Mouse (Mus musculus): Measurements from ENCODE around the gene Scd2. TPM values are rescaled to one million over a fixed set of nuclear protein-coding genes. Genes with fewer than 3 reads are reported as not detected.
A peak's percentile ranks its signal among the peaks of the same experiment; 100 is the strongest.

Gene Scd2
- total and polyA plus RNA-seq, 3 experiments, result 47.4 to 593 (median 392) TPM

DNA sequence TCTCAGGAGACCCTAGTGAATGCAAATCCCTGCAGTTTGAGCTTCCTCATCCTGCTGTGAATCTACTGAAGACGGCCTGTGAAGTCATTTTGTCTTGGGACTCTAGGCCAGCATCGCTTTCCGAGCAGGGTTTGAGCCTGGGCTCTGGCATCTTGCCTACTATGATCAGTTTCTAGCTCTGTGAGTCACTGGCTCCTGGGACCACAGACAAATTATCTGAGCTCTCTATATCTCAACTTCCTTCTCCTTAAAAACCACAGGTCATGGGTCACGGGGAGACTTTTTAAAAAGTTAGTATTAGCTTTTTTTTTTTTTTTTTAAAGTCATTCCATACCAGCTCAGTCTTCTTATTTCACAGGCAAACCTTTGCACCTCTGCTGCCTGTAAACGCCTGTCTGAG, 38.4 kb downstream of the Scd2 start (continued):
- no peak for TF ChIP-seq ZC3H11A (IDR thresholded peaks at IDR 0.05; ENCODE audit: low read depth, low read length)
- TF ChIP-seq SIN3A (IDR thresholded peaks at IDR 0.05; ENCODE audit: low read length), result peak; percentile 87
- no peak for TF ChIP-seq CHD1 (IDR thresholded peaks at IDR 0.05; ENCODE audit: low read depth, low read length)
- peak; percentile 80; the same call in 1 of the 2 replicates for TF ChIP-seq MAFK (IDR thresholded peaks at IDR 0.05; ENCODE audit: borderline replicate concordance, low read depth, low read length)
- TF ChIP-seq ELF1 (IDR thresholded peaks at IDR 0.05; ENCODE audit: low read depth, low read length), result 0 out of 2 replicates have a peak, but pooled peaks have one; percentile 34
- peak; percentile 31; the same call in 1 of the 2 replicates for TF ChIP-seq MXI1 (IDR thresholded peaks at IDR 0.05; ENCODE audit: low read depth, low read length)
- TF ChIP-seq UBTF (IDR thresholded peaks at IDR 0.05; ENCODE audit: borderline replicate concordance, insufficient read depth, low read depth, low read length), result no peak
- no peak for TF ChIP-seq HCFC1 (IDR thresholded peaks at IDR 0.05; ENCODE audit: low read depth, low read length)
- peak; percentile 44; the same call in 1 of the 2 replicates for TF ChIP-seq MYB (IDR thresholded peaks at IDR 0.05; ENCODE audit: low read depth, low read length)
- TF ChIP-seq MEF2A (IDR thresholded peaks at IDR 0.05; ENCODE audit: extremely low read depth, insufficient replicate concordance, low read depth, low read length, poor library complexity, severe bottlenecking), result no peak
- peak; percentile 16; the same call in 1 of the 2 replicates for TF ChIP-seq SMC3 (IDR thresholded peaks at IDR 0.05; ENCODE audit: low read depth, low read length)
- TF ChIP-seq TCF12 (IDR thresholded peaks at IDR 0.05; ENCODE audit: low read depth, low read length), result peak; percentile 78
- TF ChIP-seq RCOR1 (IDR thresholded peaks at IDR 0.05; ENCODE audit: low read depth, low read length), result peak; percentile 98
- peak; percentile 91 for TF ChIP-seq ETS1 (IDR thresholded peaks at IDR 0.05; ENCODE audit: low read depth, low read length)
- TF ChIP-seq NRF1 (IDR thresholded peaks at IDR 0.05; ENCODE audit: insufficient read depth, low read depth, low read length, poor library complexity, severe bottlenecking), result no peak
- peak; percentile 76 for TF ChIP-seq USF1 (IDR thresholded peaks at IDR 0.05; ENCODE audit: low read depth, low read length)
- no peak for TF ChIP-seq CHD2 (IDR thresholded peaks at IDR 0.05; ENCODE audit: low read length)
- TF ChIP-seq TBP (IDR thresholded peaks at IDR 0.05; ENCODE audit: low read depth, low read length), result 0 out of 2 replicates have a peak, but pooled peaks have one; percentile 20

- DNase-seq (ENCODE audit: low read depth, low spot score), result no peak
- peaks cover 2 to 14% of the 10 kb centered on the region in 2 experiments; a peak in 3 of 4 replicates for H3K4me1 ChIP-seq (ENCODE audit: control insufficient read depth in 1 of 2, insufficient read depth in 2 of 2, low read length in 2 of 2)
- no peak overlapping the region for H3K27ac ChIP-seq (ENCODE audit: control insufficient read depth, low read depth, low read length)
- H3K79me2 ChIP-seq (ENCODE audit: control insufficient read depth, insufficient read depth, low read length, poor library complexity), result no peaks in the 10 kb centered on the region
- H3K9ac ChIP-seq (ENCODE audit: control insufficient read depth, low read depth, low read length, poor library complexity, severe bottlenecking), result no peak overlapping the region
- H3K4me3 ChIP-seq (ENCODE audit: control insufficient read depth in 1 of 2, insufficient read depth in 1 of 2, low read depth in 2 of 2, low read length in 2 of 2), result no peak overlapping the region
- peaks cover 0 to 11% of the 10 kb centered on the region in 2 experiments; a peak in 2 of 4 replicates for H3K36me3 ChIP-seq (ENCODE audit: control insufficient read depth in 1 of 2, insufficient read depth in 2 of 2, low read length in 2 of 2)
- no peak for TF ChIP-seq USF1 (IDR thresholded peaks at IDR 0.05; ENCODE audit: low read depth, low read length)
- 0 out of 2 replicates have a peak, but pooled peaks have one; percentile 4 for TF ChIP-seq MYB (IDR thresholded peaks at IDR 0.05; ENCODE audit: low read depth, low read length)
- no peak for TF ChIP-seq SMC3 (IDR thresholded peaks at IDR 0.05; ENCODE audit: low read depth, low read length)
- H3K27me3 ChIP-seq (ENCODE audit: control insufficient read depth in 1 of 2, insufficient read depth in 2 of 2, low read length in 2 of 2), result peaks cover 0 to 6% of the 10 kb centered on the region in 2 experiments; a peak in 3 of 4 replicates
- no peaks in the 10 kb centered on the region for H3K9me3 ChIP-seq (replicated peaks; ENCODE audit: insufficient read depth, low read length)
Measured at GRCm38 (mm10) chr19:44332326-44332725, 38.9 kb downstream of the Scd2 start.

Data from MEL (cell line).